In genomic region chr9:120851914-120852313, GRCm38 (mm10) we compare ENCODE assay signal across 26 mouse cellular contexts.
DNase-seq lines count a peak whose midpoint lies in the region; ATAC-seq and TF ChIP-seq lines count a peak whose summit lies in the region.
"Had no signal": no experiment of that assay in that cellular context is flagged by ENCODE, and none has a peak within 500 bp of the region (broad histone marks: within the 10 kb centered on the region; RNA-seq: fewer than 3 reads in every experiment).

No protein-coding gene starts in this region.

- DNase-seq in heart, adult 2 months: no peak
- no peak for DNase-seq in heart, postnatal 25 days (ENCODE audit: low spot score)
- DNase-seq in heart, postnatal 0 days (ENCODE audit: low spot score): no peak
- no peak for DNase-seq in heart, adult 11 months
- no peak for DNase-seq in left cerebral cortex, adult 2 months (ENCODE audit: extremely low spot score in 1 of 2, low spot score in 2 of 2)
- no peak for DNase-seq in left cerebral cortex, postnatal 36 days (ENCODE audit: low spot score in 2 of 2)
- DNase-seq: B cell, adult 2 months; cerebellum, adult 11 months; cerebellum, adult 2 months; cerebellum, postnatal 10 days; cerebellum, postnatal 36 days; embryo, embryonic 11 days had no signal

- H3K4me2 ChIP-seq in heart, postnatal 0 days (ENCODE audit: low read depth, low read length): no peak overlapping the region
- H3K4me2 ChIP-seq: embryonic facial prominence, embryonic 13.5 days; forebrain, embryonic 12.5 days; forebrain, embryonic 15.5 days; heart, embryonic 12.5 days; hindbrain, embryonic 14.5 days had no signal

- no peak for TF ChIP-seq POLR2A in heart, adult 2 months (IDR thresholded peaks at IDR 0.05; ENCODE audit: insufficient read depth, low read depth, low read length)

- no peaks in the 10 kb centered on the region for H3K27me3 ChIP-seq in heart, adult 2 months (ENCODE audit: control insufficient read depth, insufficient read depth, low read length)
- H3K27me3 ChIP-seq in heart, postnatal 0 days (ENCODE audit: control insufficient read depth, insufficient read depth, low read length): no peaks in the 10 kb centered on the region
- H3K27me3 ChIP-seq: CH12.LX; embryonic facial prominence, embryonic 13.5 days; forebrain, embryonic 12.5 days; forebrain, embryonic 15.5 days; heart, embryonic 12.5 days; Patski had no signal

- no peaks in the 10 kb centered on the region for H3K36me3 ChIP-seq in heart, adult 2 months (ENCODE audit: control insufficient read depth, insufficient read depth, low read length)
- H3K36me3 ChIP-seq in heart, postnatal 0 days (replicated peaks; ENCODE audit: control insufficient read depth, insufficient read depth, low read length): no peaks in the 10 kb centered on the region
- H3K36me3 ChIP-seq: embryonic facial prominence, embryonic 10.5 days; embryonic facial prominence, embryonic 13.5 days; forebrain, embryonic 12.5 days; forebrain, embryonic 15.5 days; G1E; heart, embryonic 12.5 days had no signal

- TF ChIP-seq EP300 in heart, adult 2 months (IDR thresholded peaks at IDR 0.05; ENCODE audit: insufficient read depth, low read depth, low read length): no peak
- TF ChIP-seq EP300 in heart, postnatal 0 days (IDR thresholded peaks at IDR 0.05; ENCODE audit: low read depth): no peak

- H3K4me1 ChIP-seq in heart, adult 2 months (ENCODE audit: control insufficient read depth, insufficient read depth, low read length): peaks cover 26% of the 10 kb centered on the region
- peaks cover 35% of the 10 kb centered on the region for H3K4me1 ChIP-seq in heart, postnatal 0 days (ENCODE audit: control insufficient read depth, insufficient read depth)
- peaks cover 44% of the 10 kb centered on the region for H3K4me1 ChIP-seq in brown adipose tissue, adult 24 weeks (ENCODE audit: control insufficient read depth, insufficient read depth, insufficient read length, low read length)

- ATAC-seq in heart, postnatal 0 days (ENCODE audit: insufficient read depth, low read depth): no peak
- ATAC-seq: forebrain, embryonic 15.5 days; hindbrain, postnatal 0 days; inflammation-experienced regulatory T-cells, adult 6 months; intestine, embryonic 16.5 days; Patski had no signal

- H3K79me2 ChIP-seq in heart, adult 2 months (replicated peaks; ENCODE audit: control insufficient read depth, insufficient read depth, low read length): no peaks in the 10 kb centered on the region

- H3K9ac ChIP-seq in heart, adult 2 months (ENCODE audit: low read depth, low read length): no peak overlapping the region
- no peak overlapping the region for H3K9ac ChIP-seq in heart, postnatal 0 days (replicated peaks; ENCODE audit: low read depth, low read length)
- H3K9ac ChIP-seq: embryonic facial prominence, embryonic 13.5 days; forebrain, embryonic 12.5 days; forebrain, embryonic 15.5 days; heart, embryonic 12.5 days; hindbrain, embryonic 14.5 days had no signal

- peak overlapping the region; percentile 83 for H3K27ac ChIP-seq in heart, adult 2 months
- H3K27ac ChIP-seq in heart, postnatal 0 days (ENCODE audit: low read depth): peak overlapping the region; percentile 81
- H3K27ac ChIP-seq in left cerebral cortex, adult 2 months: peak overlapping the region; percentile 70; the same call in 1 of the 2 replicates
- H3K27ac ChIP-seq in brown adipose tissue, adult 24 weeks (replicated peaks; ENCODE audit: low read depth, low read length): peak overlapping the region; percentile 94
- H3K27ac ChIP-seq: embryonic facial prominence, embryonic 10.5 days; forebrain, embryonic 12.5 days had no signal

- intact Hi-C loops in heart, adult 2 months (cut with DNase I): loop anchor here (1.0 to 5.0 kb wide), 6 partner anchors 45 to 205 kb away; no protein-coding TSS in a partner anchor
- intact Hi-C loops in heart, postnatal 25 days (cut with DNase I): loop anchor here (2.0 to 5.0 kb wide), 3 partner anchors 73 to 160 kb away; no protein-coding TSS in a partner anchor
- intact Hi-C loops in left cerebral cortex, adult 2 months (cut with DNase I): no loop called here
- intact Hi-C loops in left cerebral cortex, postnatal 36 days (cut with DNase I): loop anchor here (5.0 kb wide), 1 partner anchor 75 kb away; no protein-coding TSS in a partner anchor

- H3K9me3 ChIP-seq in heart, postnatal 0 days (replicated peaks; ENCODE audit: control insufficient read depth, low read length): no peaks in the 10 kb centered on the region
- H3K9me3 ChIP-seq: embryonic facial prominence, embryonic 10.5 days; embryonic facial prominence, embryonic 13.5 days; forebrain, embryonic 12.5 days; forebrain, embryonic 15.5 days; G1E; heart, embryonic 12.5 days had no signal

- no peak for TF ChIP-seq CTCF in heart, adult 2 months (IDR thresholded peaks at IDR 0.05)
- no peak for TF ChIP-seq CTCF in heart, postnatal 0 days (IDR thresholded peaks at IDR 0.05; ENCODE audit: low read depth)
- no peak for TF ChIP-seq CTCF in left cerebral cortex, adult 2 months (IDR thresholded peaks at IDR 0.05)

- H3K4me3 ChIP-seq in heart, adult 2 months: no peak overlapping the region
- H3K4me3 ChIP-seq in heart, postnatal 0 days (ENCODE audit: low read depth, low read length): no peak overlapping the region
- H3K4me3 ChIP-seq in left cerebral cortex, adult 2 months: no peak overlapping the region
- H3K4me3 ChIP-seq in brown adipose tissue, adult 24 weeks (ENCODE audit: insufficient read depth, low read depth, low read length): no peak overlapping the region
- H3K4me3 ChIP-seq: embryonic facial prominence, embryonic 10.5 days; embryonic facial prominence, embryonic 13.5 days; erythroblast, embryonic 14.5 days; forebrain, embryonic 12.5 days; forebrain, embryonic 15.5 days; heart, embryonic 12.5 days had no signal

- WGBS in heart, adult 2 months: 81% methylated on average over 5 of the region's 5 CpGs
- 81% methylated on average over 5 of the region's 5 CpGs for WGBS in heart, postnatal 0 days
